Mouse (Mus musculus): ENCODE measurements around the gene Smok2a.
"Not testable (repeated sequence)": the region's sequence is repeated elsewhere in the genome, so short reads cannot be mapped to it uniquely, and the experiment has no call there.

GRCm38 (mm10) chr17:13201551-13201950, 19.4 kb upstream of the Smok2a start:
- not testable (repeated sequence) for TF ChIP-seq CTCF (IDR thresholded peaks at IDR 0.05; ENCODE audit: low read depth, low read length); TAL1 (conservative IDR thresholded peaks at IDR 0.05; ENCODE audit: low read depth, low read length); POLR2AphosphoS5 (IDR thresholded peaks at IDR 0.05; ENCODE audit: insufficient replicate concordance, low read depth, low read length)

Measured in G1E (cell line).